Mouse (Mus musculus): ENCODE results near the gene Ankrd28.

DNA sequence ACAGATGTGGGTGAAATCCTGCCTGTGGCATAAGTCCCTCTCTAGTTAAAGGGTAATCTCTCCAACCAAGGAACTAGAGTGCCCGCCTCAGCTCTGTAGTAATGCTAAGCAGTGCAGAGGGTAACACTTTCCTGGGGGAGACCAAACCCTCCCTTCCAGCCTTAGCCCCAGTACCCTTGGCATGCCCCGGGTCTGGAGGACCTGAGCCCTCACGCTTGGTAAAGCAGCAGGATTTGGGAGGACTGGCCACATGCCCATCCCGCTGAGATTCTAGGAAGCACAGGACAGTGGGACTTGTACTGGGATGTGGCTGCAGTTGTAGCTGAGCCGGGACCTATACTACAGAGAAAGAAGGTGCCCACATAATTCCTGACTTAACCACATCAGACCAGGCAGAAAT is 175.6 kb downstream of the Ankrd28 start:
- TF ChIP-seq CTCF (IDR thresholded peaks at IDR 0.05) (no peak), POLR2A (IDR thresholded peaks at IDR 0.05; ENCODE audit: insufficient read depth, low read depth, low read length) (no peak), EP300 (IDR thresholded peaks at IDR 0.05; ENCODE audit: insufficient read depth, low read depth, low read length) (no peak)

Measured in heart, adult 2 months (tissue).